Mouse (Mus musculus) stomach, postnatal 0 days (tissue): ENCODE measurements around the gene Syne4. TPM values are rescaled to one million over a fixed set of nuclear protein-coding genes. Genes with fewer than 3 reads are reported as not detected.

Experiments
- ATAC-seq: fragments of 200-750 bp; cut with Nextera tagmentation; 2 replicates; pipeline ENCODE4 v1.8.0; 2017; ENCODE audit not compliant: low FRiP score, low TSS enrichment
- DNase-seq: peaks from one replicate; pipeline ENCODE4 v3.0.0-alpha.2; 2016; ENCODE audit warnings: low spot score
- H3K27ac ChIP-seq: fragments of 300-500 bp; sonication (generic); replicated peaks from 2 replicates; pipeline ENCODE4 v1.5.1; 2014; ENCODE audit warnings: mild to moderate bottlenecking, control low read depth
- H3K27me3 ChIP-seq: fragments of 300-500 bp; sonication (generic); 2 replicates; pipeline ENCODE4 v1.6.1; 2014; ENCODE audit warnings: low read length; ENCODE audit not compliant: control insufficient read depth, insufficient read depth
- H3K36me3 ChIP-seq: fragments of 300-500 bp; sonication (generic); 2 replicates; pipeline ENCODE4 v1.6.1; 2014; ENCODE audit warnings: low read length, mixed read lengths; ENCODE audit not compliant: control insufficient read depth, insufficient read depth
- H3K4me1 ChIP-seq: fragments of 300-500 bp; sonication (generic); replicated peaks from 2 replicates; pipeline ENCODE4 v1.6.1; 2014; ENCODE audit warnings: antibody characterized with exemption; ENCODE audit not compliant: control insufficient read depth, insufficient read depth
- H3K4me2 ChIP-seq: fragments of 300-500 bp; sonication (generic); replicated peaks from 2 replicates; pipeline ENCODE4 v1.6.1; 2014; ENCODE audit warnings: low read depth, mild to moderate bottlenecking, control low read depth, moderate library complexity
- H3K4me3 ChIP-seq: fragments of 300-500 bp; sonication (generic); 2 replicates; pipeline ENCODE4 v1.5.1; 2014; ENCODE audit warnings: low read depth, low read length, control low read depth
- H3K9ac ChIP-seq: fragments of 300-500 bp; sonication (generic); 2 replicates; pipeline ENCODE4 v1.6.1; 2014; ENCODE audit warnings: mild to moderate bottlenecking, low read length, control low read depth, mixed read lengths
- H3K9me3 ChIP-seq: fragments of 300-500 bp; sonication (generic); 2 replicates; pipeline ENCODE4 v1.6.1; 2016; ENCODE audit warnings: low read length; ENCODE audit not compliant: control insufficient read depth
- CTCF ChIP-seq: IDR thresholded peaks from 2 replicates; pipeline ENCODE4 v1.5.1; 2016; ENCODE audit warnings: antibody characterized with exemption, low read depth, mild to moderate bottlenecking, moderate library complexity
- EP300 ChIP-seq: optimal IDR thresholded peaks from 2 replicates; pipeline ENCODE3; 2016; ENCODE audit warnings: antibody characterized with exemption
- WGBS: fragments of 180-500 bp; shearing (Covaris S2); extraction: QIAGEN DNeasy Blood & Tissue Kit; methylation state at CpG from one replicate; pipeline ENCODE4 v1.1.7; 2014; 5-methylcytosine and 5-hydroxymethylcytosine counted together
- polyA plus RNA-seq: library from polyadenylated mRNA; unstranded; fragments of >200 nt; fragmentation: Nextera tagmentation; extraction: Ambion mirVana; gene quantifications from 2 replicates; pipeline ENCODE4 v1.2.1, GENCODE M21; 2015

Syne4 gene
- 13.5 and 14.2 TPM in 2 replicates for polyA plus RNA-seq

GRCm38 (mm10) chr7:30314721-30315155, at the start of gene Syne4:
Gene Syne4, plus strand, starts transcription at chr7:30314807.
- H3K4me3 ChIP-seq = peak within 1 kb of the TSS; percentile 24
- peak; percentile 31; the same call in 1 of the 2 replicates for ATAC-seq
- H3K27me3 ChIP-seq = no peaks in the 10 kb centered on the region
- TF ChIP-seq CTCF (no peak), EP300 (no peak)
- 3% methylated on average over 9 of the region's 9 CpGs for WGBS
- H3K9ac ChIP-seq = peak within 1 kb of the TSS; percentile 47
- H3K27ac ChIP-seq = no peak within 1 kb of the TSS
- no peaks in the 10 kb centered on the region for H3K4me1 ChIP-seq
- peak within 1 kb of the TSS; percentile 43 for H3K4me2 ChIP-seq
- peak; percentile 63 for DNase-seq
- no peaks in the 10 kb centered on the region for H3K36me3 ChIP-seq
- H3K9me3 ChIP-seq = no peaks in the 10 kb centered on the region

- ATAC-seq (no peak), DNase-seq (no peak)
- H3K9ac ChIP-seq = no peak overlapping the region
- no peak for TF ChIP-seq CTCF
- no peaks in the 10 kb centered on the region for H3K27me3 ChIP-seq
- H3K4me3 ChIP-seq = no peak overlapping the region
- no peak overlapping the region for H3K27ac ChIP-seq
- no peaks in the 10 kb centered on the region for H3K4me1 ChIP-seq
- no peak overlapping the region for H3K4me2 ChIP-seq
- no peaks in the 10 kb centered on the region for H3K9me3 ChIP-seq
- no peaks in the 10 kb centered on the region for H3K36me3 ChIP-seq
- 78% methylated on average over 2 of the region's 2 CpGs for WGBS
Observed at GRCm38 (mm10) chr7:30265041-30265440, 49.6 kb upstream of the Syne4 start.

GRCm38 (mm10) chr7:30265531-30265930, 49.1 kb upstream of the Syne4 start:
- Histone ChIP-seq H3K4me1 (no peaks in the 10 kb centered on the region), H3K9ac (no peak overlapping the region), H3K27ac (no peak overlapping the region), H3K9me3 (no peaks in the 10 kb centered on the region), H3K4me3 (no peak overlapping the region), H3K36me3 (no peaks in the 10 kb centered on the region), H3K4me2 (no peak overlapping the region), H3K27me3 (no peaks in the 10 kb centered on the region)
- ATAC-seq (no peak), DNase-seq (no peak)
- 97% methylated on average over 5 of the region's 5 CpGs for WGBS
- TF ChIP-seq CTCF (no peak), EP300 (no peak)

GRCm38 (mm10) chr7:30265935-30266334, 48.7 kb upstream of the Syne4 start:
- DNase-seq (no peak), ATAC-seq (no peak)
- TF ChIP-seq EP300 (no peak), CTCF (no peak)
- Histone ChIP-seq H3K9ac (no peak overlapping the region), H3K4me1 (no peaks in the 10 kb centered on the region), H3K9me3 (no peaks in the 10 kb centered on the region), H3K4me2 (no peak overlapping the region), H3K27me3 (no peaks in the 10 kb centered on the region), H3K36me3 (no peaks in the 10 kb centered on the region), H3K4me3 (no peak overlapping the region), H3K27ac (no peak overlapping the region)
- 88% methylated on average over 7 of the region's 7 CpGs for WGBS

- H3K4me2 ChIP-seq = no peak overlapping the region
- H3K36me3 ChIP-seq = no peaks in the 10 kb centered on the region
- no peaks in the 10 kb centered on the region for H3K4me1 ChIP-seq
- no peak for DNase-seq
- H3K4me3 ChIP-seq = no peak overlapping the region
- TF ChIP-seq CTCF = no peak
- no peak for TF ChIP-seq EP300
- no peaks in the 10 kb centered on the region for H3K9me3 ChIP-seq
- H3K27ac ChIP-seq = no peak overlapping the region
- no peak for ATAC-seq
- no peak overlapping the region for H3K9ac ChIP-seq
- H3K27me3 ChIP-seq = no peaks in the 10 kb centered on the region
- 79% methylated on average over 3 of the region's 3 CpGs for WGBS
Observed at GRCm38 (mm10) chr7:30266780-30267179, 47.8 kb upstream of the Syne4 start.

GRCm38 (mm10) chr7:30269641-30270040, 45.0 kb upstream of the Syne4 start:
- no peaks in the 10 kb centered on the region for H3K27me3 ChIP-seq
- H3K4me2 ChIP-seq = no peak overlapping the region
- H3K36me3 ChIP-seq = no peaks in the 10 kb centered on the region
- H3K27ac ChIP-seq = no peak overlapping the region
- no peak for ATAC-seq
- no peaks in the 10 kb centered on the region for H3K4me1 ChIP-seq
- H3K9me3 ChIP-seq = no peaks in the 10 kb centered on the region
- TF ChIP-seq CTCF (no peak), EP300 (no peak)
- no peak overlapping the region for H3K4me3 ChIP-seq
- no peak overlapping the region for H3K9ac ChIP-seq
- DNase-seq = no peak
- WGBS = 79% methylated on average over 4 of the region's 4 CpGs
